Mouse (Mus musculus) embryonic facial prominence, embryonic 11.5 days (tissue): ENCODE measurements around the gene Dgkh. TPM values are rescaled to one million over a fixed set of nuclear protein-coding genes. Genes with fewer than 3 reads are reported as not detected.

Experiments used
- ATAC-seq: fragments of 200-750 bp; cut with Nextera tagmentation; replicated peaks from 2 replicates; pipeline ENCODE4 v1.8.0; 2017; ENCODE audit warnings: low read depth; ENCODE audit not compliant: insufficient number of reproducible peaks, low FRiP score, low TSS enrichment
- DNase-seq: peaks from one replicate; pipeline ENCODE4 v3.0.0-alpha.2; 2015; ENCODE audit warnings: low spot score
- H3K27ac ChIP-seq: fragments of 300-500 bp; sonication (generic); replicated peaks from 2 replicates; pipeline ENCODE4 v1.5.1; 2014; ENCODE audit warnings: mild to moderate bottlenecking, low read depth, low read length, control low read depth
- H3K27me3 ChIP-seq: fragments of 300-500 bp; sonication (generic); 2 replicates; pipeline ENCODE4 v1.6.1; 2014; ENCODE audit warnings: mild to moderate bottlenecking, low read length, moderate library complexity, mixed read lengths; ENCODE audit not compliant: control insufficient read depth, insufficient read depth
- H3K36me3 ChIP-seq: fragments of 300-500 bp; sonication (generic); replicated peaks from 2 replicates; pipeline ENCODE4 v1.6.1; 2014; ENCODE audit warnings: low read depth, mild to moderate bottlenecking, low read length, moderate library complexity, mixed read lengths; ENCODE audit not compliant: control insufficient read depth, insufficient read depth
- H3K4me1 ChIP-seq: fragments of 300-500 bp; sonication (generic); 2 replicates; pipeline ENCODE4 v1.6.1; 2014; ENCODE audit warnings: low read length, mixed read lengths; ENCODE audit not compliant: control insufficient read depth, insufficient read depth
- H3K4me2 ChIP-seq: fragments of 300-500 bp; sonication (generic); 2 replicates; pipeline ENCODE4 v1.6.1; 2014; ENCODE audit warnings: low read depth, mild to moderate bottlenecking, control low read depth, low read length, moderate library complexity
- H3K4me3 ChIP-seq: fragments of 300-500 bp; sonication (generic); 2 replicates; pipeline ENCODE4 v1.5.1; 2014; ENCODE audit warnings: low read depth, low read length, control low read depth
- H3K9ac ChIP-seq: fragments of 300-500 bp; sonication (generic); replicated peaks from 2 replicates; pipeline ENCODE4 v1.6.1; 2014; ENCODE audit warnings: mild to moderate bottlenecking, control low read depth, low read length
- H3K9me3 ChIP-seq: fragments of 300-500 bp; sonication (generic); replicated peaks from 2 replicates; pipeline ENCODE4 v1.6.1; 2016; ENCODE audit warnings: mild to moderate bottlenecking, low read length, inconsistent platforms, mixed read lengths; ENCODE audit not compliant: control insufficient read depth
- WGBS: fragments of 180-500 bp; shearing (Covaris S2); extraction: QIAGEN DNeasy Blood & Tissue Kit; methylation state at CpG from one replicate; pipeline ENCODE4 v1.1.7; 2014; 5-methylcytosine and 5-hydroxymethylcytosine counted together
- polyA plus RNA-seq: library from polyadenylated mRNA; unstranded; fragments of >200 nt; fragmentation: Nextera tagmentation; extraction: Ambion mirVana; gene quantifications from 2 replicates; pipeline ENCODE4 v1.2.1, GENCODE M21; 2014

The Dgkh gene
- polyA plus RNA-seq, 1 experiment from 2014 or later: 1.2 TPM

DNA sequence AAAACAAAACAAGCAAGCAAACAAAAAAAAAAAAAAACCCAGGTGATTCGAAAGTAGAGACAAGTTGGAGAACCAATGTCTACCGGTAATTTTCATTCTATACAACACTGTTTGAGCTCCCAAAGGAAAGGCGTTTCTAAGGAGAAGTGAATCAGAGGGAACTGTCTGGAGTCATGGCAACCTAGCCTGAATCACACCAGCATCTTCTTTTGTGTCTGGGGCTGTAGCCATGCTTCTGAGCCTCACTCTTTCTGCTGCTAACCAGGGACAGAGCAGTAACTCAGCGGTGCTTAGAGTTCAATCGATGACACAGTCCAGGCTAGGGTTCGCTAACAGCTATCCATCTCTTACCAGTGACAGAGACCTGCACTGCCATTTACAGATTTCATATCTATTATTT, 99.8 kb downstream of the Dgkh start:
- no peak overlapping the region for H3K4me2 ChIP-seq
- no peaks in the 10 kb centered on the region for H3K27me3 ChIP-seq
- H3K9ac ChIP-seq: no peak overlapping the region
- H3K27ac ChIP-seq: no peak overlapping the region
- no peaks in the 10 kb centered on the region for H3K4me1 ChIP-seq
- ATAC-seq: no peak
- H3K36me3 ChIP-seq: no peaks in the 10 kb centered on the region
- no peak for DNase-seq
- no peaks in the 10 kb centered on the region for H3K9me3 ChIP-seq
- no peak overlapping the region for H3K4me3 ChIP-seq
- WGBS: 92% methylated on average over 6 of the region's 6 CpGs

DNA sequence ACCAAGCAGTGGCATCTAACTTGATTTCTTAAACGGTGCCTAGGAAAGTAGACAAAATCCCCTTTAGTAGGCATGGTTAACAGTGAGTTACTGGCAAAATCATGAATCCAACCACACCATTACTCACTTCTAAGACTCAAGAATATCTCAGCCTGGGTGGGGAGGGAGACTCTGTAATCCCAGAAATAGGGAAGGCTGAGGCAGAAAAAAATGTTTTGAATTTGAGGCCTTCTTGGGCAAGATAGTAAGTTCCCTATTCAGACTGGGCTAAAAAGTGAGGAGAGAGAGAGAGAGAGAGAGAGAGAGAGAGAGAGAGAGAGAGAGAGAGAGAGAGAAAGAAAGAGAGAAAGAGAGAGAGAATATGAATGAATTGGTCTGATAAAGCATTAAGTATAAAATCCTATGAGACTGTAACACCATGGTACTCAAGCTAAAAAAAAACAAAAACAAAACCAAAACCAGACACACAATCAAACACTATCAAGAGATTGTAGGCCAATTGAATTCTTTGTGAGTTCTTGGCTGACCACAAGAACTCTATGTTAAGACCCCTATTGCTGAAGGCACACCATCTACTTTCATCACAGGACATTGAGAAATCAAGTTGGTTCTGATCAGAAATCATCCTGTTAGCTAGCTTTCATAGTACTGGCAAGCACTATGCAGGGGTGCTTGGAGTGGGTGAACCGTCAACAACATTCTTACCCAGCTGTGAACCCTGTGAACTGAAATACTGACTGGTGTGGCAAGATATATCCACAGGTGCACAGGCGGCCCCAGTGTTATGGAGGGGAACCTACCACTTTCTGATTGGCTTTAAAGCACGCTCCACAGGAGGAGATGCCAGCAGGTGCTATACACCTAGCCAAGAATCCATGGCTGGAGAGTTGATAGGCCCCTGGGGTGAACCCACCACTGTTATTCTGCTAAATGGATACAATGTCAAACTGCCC, 101.4 kb downstream of the Dgkh start:
- 87% methylated on average over 4 of the region's 4 CpGs for WGBS
- no peak for DNase-seq
- no peak overlapping the region for H3K9ac ChIP-seq

DNA sequence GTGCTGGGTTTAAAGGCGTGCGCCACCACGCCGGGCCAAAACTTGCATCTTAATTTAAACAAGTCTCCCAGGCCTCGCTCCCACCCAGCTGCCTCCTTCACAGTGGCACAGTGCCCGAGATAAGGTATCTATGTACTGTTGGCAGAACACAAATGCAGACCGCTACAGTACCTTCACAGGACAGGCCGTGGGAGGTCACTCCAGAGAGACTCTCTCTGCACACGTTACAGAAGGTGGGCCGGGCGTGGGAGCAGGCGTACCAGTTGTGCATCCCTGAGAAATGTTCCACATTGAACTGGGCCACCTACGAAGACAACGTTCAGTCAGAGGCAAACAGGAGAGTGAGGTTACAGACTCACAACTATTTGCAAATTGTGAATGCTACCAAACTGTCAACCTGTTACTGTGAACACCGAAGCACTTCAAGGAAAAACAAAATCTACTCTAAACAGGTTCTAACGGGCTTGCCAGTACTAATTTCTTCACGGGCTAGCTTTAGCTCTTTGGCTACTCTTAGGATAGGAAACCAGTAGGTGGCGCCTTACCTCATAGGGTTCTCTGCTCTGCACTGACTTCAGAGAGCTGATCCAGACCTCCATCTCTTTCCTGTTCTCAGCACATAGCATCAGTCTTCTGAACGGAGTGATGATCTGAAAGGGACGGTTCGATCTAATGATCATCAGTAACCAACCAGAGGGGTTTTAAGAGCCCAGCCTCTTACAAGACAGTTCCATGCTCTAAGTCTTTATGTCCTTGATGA, 104.9 kb downstream of the Dgkh start:
- H3K4me1 ChIP-seq: no peaks in the 10 kb centered on the region
- no peak overlapping the region for H3K4me2 ChIP-seq
- H3K9me3 ChIP-seq: no peaks in the 10 kb centered on the region
- DNase-seq: peak; percentile 43
- H3K4me3 ChIP-seq: no peak overlapping the region
- H3K27ac ChIP-seq: no peak overlapping the region
- 85% methylated on average over 21 of the region's 21 CpGs for WGBS
- H3K9ac ChIP-seq: no peak overlapping the region
- ATAC-seq: no peak
- H3K36me3 ChIP-seq: no peaks in the 10 kb centered on the region
- H3K27me3 ChIP-seq: no peaks in the 10 kb centered on the region

More for the DNA sequence above, 101.4 kb downstream of the Dgkh start:
- no peak for ATAC-seq
- no peak overlapping the region for H3K4me3 ChIP-seq
- H3K9me3 ChIP-seq: no peaks in the 10 kb centered on the region
- H3K36me3 ChIP-seq: no peaks in the 10 kb centered on the region
- no peak overlapping the region for H3K4me2 ChIP-seq
- H3K27ac ChIP-seq: no peak overlapping the region
- no peaks in the 10 kb centered on the region for H3K27me3 ChIP-seq
- no peaks in the 10 kb centered on the region for H3K4me1 ChIP-seq

DNA sequence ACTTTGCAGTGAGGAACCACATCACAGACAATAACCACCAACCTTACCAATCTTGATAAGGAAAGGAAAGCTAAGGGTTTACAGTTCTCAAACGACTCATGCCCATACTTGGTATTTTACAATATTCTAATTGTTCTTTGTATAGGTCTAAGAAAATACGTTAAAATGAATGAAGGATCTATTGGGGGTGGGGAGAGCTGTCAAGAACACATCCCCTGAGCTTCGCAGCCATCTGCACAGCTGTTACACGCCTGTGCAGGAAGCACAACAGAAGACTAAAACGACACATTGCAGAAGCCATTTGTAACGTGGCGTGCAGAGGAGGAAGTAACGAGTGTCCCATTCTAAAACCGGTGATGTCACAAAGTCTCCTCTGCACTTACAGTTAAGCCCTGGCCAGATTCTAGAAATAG, 113.7 kb downstream of the Dgkh start:
- Histone ChIP-seq H3K4me1 (no peaks in the 10 kb centered on the region), H3K9me3 (no peaks in the 10 kb centered on the region), H3K27ac (no peak overlapping the region), H3K36me3 (no peaks in the 10 kb centered on the region), H3K27me3 (no peaks in the 10 kb centered on the region), H3K4me2 (no peak overlapping the region), H3K9ac (no peak overlapping the region), H3K4me3 (no peak overlapping the region)
- ATAC-seq: no peak
- DNase-seq: no peak
- WGBS: 76% methylated on average over 9 of the region's 9 CpGs

- Histone ChIP-seq H3K9me3 (no peaks in the 10 kb centered on the region), H3K36me3 (no peaks in the 10 kb centered on the region), H3K27ac (no peak overlapping the region), H3K4me3 (no peak overlapping the region), H3K4me1 (no peaks in the 10 kb centered on the region), H3K27me3 (no peaks in the 10 kb centered on the region), H3K4me2 (no peak overlapping the region), H3K9ac (no peak overlapping the region)
- peak; percentile 57 for DNase-seq
- WGBS: 78% methylated on average over 5 of the region's 5 CpGs
- no peak for ATAC-seq
Observed at GRCm38 (mm10) chr14:78613569-78613968, 119.0 kb downstream of the Dgkh start.

- Histone ChIP-seq H3K36me3 (no peaks in the 10 kb centered on the region), H3K27me3 (no peaks in the 10 kb centered on the region), H3K4me2 (no peak overlapping the region), H3K4me1 (no peaks in the 10 kb centered on the region), H3K27ac (no peak overlapping the region), H3K9ac (no peak overlapping the region), H3K9me3 (no peaks in the 10 kb centered on the region), H3K4me3 (no peak overlapping the region)
- ATAC-seq: no peak
- DNase-seq: no peak
- WGBS: 73% methylated on average over 9 of the region's 9 CpGs
Observed at GRCm38 (mm10) chr14:78612111-78612788, 120.3 kb downstream of the Dgkh start.

GRCm38 (mm10) chr14:78594916-78595315, 137.7 kb downstream of the Dgkh start:
- H3K27me3 ChIP-seq: no peaks in the 10 kb centered on the region
- no peaks in the 10 kb centered on the region for H3K9me3 ChIP-seq
- no peak overlapping the region for H3K27ac ChIP-seq
- no peak overlapping the region for H3K9ac ChIP-seq
- no peak for ATAC-seq
- 80% methylated on average over 6 of the region's 6 CpGs for WGBS
- H3K4me1 ChIP-seq: no peaks in the 10 kb centered on the region
- no peaks in the 10 kb centered on the region for H3K36me3 ChIP-seq
- H3K4me2 ChIP-seq: no peak overlapping the region
- no peak for DNase-seq
- no peak overlapping the region for H3K4me3 ChIP-seq
